Mouse (Mus musculus) ES-Bruce4 (cell line): Measurements from ENCODE around the gene Rprd1b. TPM values are rescaled to one million over a fixed set of nuclear protein-coding genes. Genes with fewer than 3 reads are reported as not detected.
A peak's percentile ranks its signal among the peaks of the same experiment; 100 is the strongest.

Source experiments
- H3K27ac ChIP-seq: 2 replicates; pipeline ENCODE4 v1.5.1; 2012; ENCODE audit warnings: low read length, inconsistent platforms; ENCODE audit not compliant: insufficient read depth
- H3K27me3 ChIP-seq: 2 replicates; pipeline ENCODE4 v1.6.1; 2012; ENCODE audit warnings: mild to moderate bottlenecking, low read length, inconsistent platforms; ENCODE audit not compliant: control insufficient read depth, poor library complexity, insufficient read depth, severe bottlenecking
- H3K36me3 ChIP-seq: 2 replicates; pipeline ENCODE4 v1.6.1; 2012; ENCODE audit warnings: inconsistent platforms, mild to moderate bottlenecking, low read length, moderate library complexity; ENCODE audit not compliant: control insufficient read depth, poor library complexity, insufficient read depth, severe bottlenecking
- H3K4me1 ChIP-seq: one replicate; pipeline ENCODE4 v1.8.1; 2011; ENCODE audit warnings: low read length; ENCODE audit not compliant: control insufficient read depth, insufficient read depth
- H3K4me3 ChIP-seq: 2 replicates; pipeline ENCODE4 v1.5.1; 2011; ENCODE audit warnings: low read depth, mild to moderate bottlenecking, low read length
- H3K9ac ChIP-seq: 2 replicates; pipeline ENCODE4 v1.6.1; 2012; ENCODE audit warnings: low read depth, mild to moderate bottlenecking, inconsistent platforms; ENCODE audit not compliant: poor library complexity, severe bottlenecking
- H3K9me3 ChIP-seq: replicated peaks from 2 replicates; pipeline ENCODE4 v1.6.1; 2012; ENCODE audit warnings: mild to moderate bottlenecking, low read length, inconsistent platforms; ENCODE audit not compliant: control insufficient read depth, poor library complexity, insufficient read depth, severe bottlenecking
- CTCF ChIP-seq: IDR thresholded peaks from one replicate; pipeline ENCODE4 v1.8.1; 2011; ENCODE audit warnings: low read depth, low read length
- EP300 ChIP-seq: IDR thresholded peaks from 2 replicates; pipeline ENCODE4 v1.6.1; 2011; ENCODE audit warnings: low read depth, low read length; ENCODE audit not compliant: insufficient read depth
- POLR2A ChIP-seq: IDR thresholded peaks from one replicate; pipeline ENCODE4 v1.8.1; 2011; ENCODE audit warnings: low read length; ENCODE audit not compliant: insufficient read depth
- polyA plus RNA-seq: library from polyadenylated mRNA; stranded (reverse); fragments of >200 nt; gene quantifications from 2 replicates; pipeline ENCODE4 v1.2.4, GENCODE M21; 2011; ENCODE audit warnings: low read depth; ENCODE audit not compliant: missing spikeins, insufficient read depth, insufficient read length

Rprd1b gene
- polyA plus RNA-seq = 17.4 and 18.6 TPM in 2 replicates

GRCm38 (mm10) chr2:158028354-158028863 is at the start of gene Rprd1b, which contains the start of gene Tti1:
Gene Rprd1b, plus strand, starts transcription at chr2:158028497.
Gene Tti1, minus strand, starts transcription at chr2:158028433.
- peaks cover 3% of the 10 kb centered on the region for H3K4me1 ChIP-seq
- H3K27me3 ChIP-seq = no peaks in the 10 kb centered on the region
- TF ChIP-seq EP300 = peak; percentile 24; the same call in 1 of the 2 replicates
- no peak for TF ChIP-seq CTCF
- TF ChIP-seq POLR2A = peak; percentile 68
- no peaks in the 10 kb centered on the region for H3K9me3 ChIP-seq
- H3K9ac ChIP-seq = peak within 1 kb of the TSS; percentile 67
- no peaks in the 10 kb centered on the region for H3K36me3 ChIP-seq
- H3K27ac ChIP-seq = peak within 1 kb of the TSS; percentile 68
- peak within 1 kb of the TSS; percentile 96 for H3K4me3 ChIP-seq

GRCm38 (mm10) chr2:157979241-157979640 is 49.1 kb upstream of the Rprd1b start:
- 0 out of 2 replicates have a peak, but pooled peaks cover 5% of the 10 kb centered on the region for H3K36me3 ChIP-seq
- peaks cover 4% of the 10 kb centered on the region for H3K4me1 ChIP-seq
- H3K27me3 ChIP-seq = no peaks in the 10 kb centered on the region
- H3K9me3 ChIP-seq = no peaks in the 10 kb centered on the region
- H3K27ac ChIP-seq = no peak overlapping the region
- TF ChIP-seq EP300 (no peak), POLR2A (no peak), CTCF (no peak)
- H3K4me3 ChIP-seq = no peak overlapping the region
- H3K9ac ChIP-seq = no peak overlapping the region

- Histone ChIP-seq H3K4me1 (no peaks in the 10 kb centered on the region), H3K9ac (no peak overlapping the region), H3K4me3 (no peak overlapping the region), H3K9me3 (no peaks in the 10 kb centered on the region), H3K27ac (no peak overlapping the region), H3K36me3 (0 out of 2 replicates have a peak, but pooled peaks cover 5% of the 10 kb centered on the region), H3K27me3 (no peaks in the 10 kb centered on the region)
- TF ChIP-seq CTCF = no peak
- TF ChIP-seq EP300 = no peak
- no peak for TF ChIP-seq POLR2A
Measured at GRCm38 (mm10) chr2:157982727-157983126, 45.6 kb upstream of the Rprd1b start.

- Histone ChIP-seq H3K9ac (no peak overlapping the region), H3K4me3 (no peak overlapping the region), H3K9me3 (no peaks in the 10 kb centered on the region), H3K36me3 (0 out of 2 replicates have a peak, but pooled peaks cover 5% of the 10 kb centered on the region), H3K27ac (no peak overlapping the region), H3K27me3 (no peaks in the 10 kb centered on the region), H3K4me1 (no peaks in the 10 kb centered on the region)
- TF ChIP-seq CTCF (no peak), POLR2A (no peak), EP300 (no peak)
Measured at GRCm38 (mm10) chr2:157983276-157983675, 45.0 kb upstream of the Rprd1b start.

- Histone ChIP-seq H3K27me3 (no peaks in the 10 kb centered on the region), H3K4me1 (no peaks in the 10 kb centered on the region), H3K9ac (no peak overlapping the region), H3K36me3 (0 out of 2 replicates have a peak, but pooled peaks cover 5% of the 10 kb centered on the region), H3K27ac (no peak overlapping the region), H3K9me3 (no peaks in the 10 kb centered on the region), H3K4me3 (no peak overlapping the region)
- TF ChIP-seq POLR2A (no peak), EP300 (no peak), CTCF (no peak)
Measured at GRCm38 (mm10) chr2:157985611-157986010, 42.7 kb upstream of the Rprd1b start.

GRCm38 (mm10) chr2:157986235-157986634 is 42.1 kb upstream of the Rprd1b start:
- H3K36me3 ChIP-seq = 0 out of 2 replicates have a peak, but pooled peaks cover 5% of the 10 kb centered on the region
- TF ChIP-seq EP300 = no peak
- TF ChIP-seq CTCF = no peak
- TF ChIP-seq POLR2A = no peak

More at GRCm38 (mm10) chr2:157986235-157986634, 42.1 kb upstream of the Rprd1b start:
- no peaks in the 10 kb centered on the region for H3K27me3 ChIP-seq
- H3K9me3 ChIP-seq = no peaks in the 10 kb centered on the region
- H3K27ac ChIP-seq = no peak overlapping the region
- no peak overlapping the region for H3K4me3 ChIP-seq
- no peaks in the 10 kb centered on the region for H3K4me1 ChIP-seq
- no peak overlapping the region for H3K9ac ChIP-seq
